Comparison of ENCODE assay signal across 10 mouse cellular contexts in the genomic region with DNA sequence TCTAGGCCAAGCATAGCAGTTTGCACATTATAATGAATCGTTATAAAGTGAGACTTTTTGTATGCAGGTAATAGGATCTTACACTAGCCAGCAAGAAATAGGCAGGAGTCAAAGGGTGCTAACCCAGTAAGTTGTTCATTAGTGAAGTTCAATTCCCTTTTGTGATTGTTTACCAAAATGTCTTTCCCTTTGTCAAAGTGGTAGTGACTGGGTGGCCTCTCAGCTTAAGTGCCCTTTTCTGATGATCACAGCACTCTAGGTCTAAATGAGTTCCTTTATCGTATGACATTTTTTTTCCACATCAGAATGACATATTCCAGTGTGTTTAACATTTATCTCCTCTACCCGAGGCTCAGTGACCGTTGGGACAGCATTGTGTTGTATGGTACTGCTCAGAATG. TPM values are rescaled to one million over a fixed set of nuclear protein-coding genes. Genes with fewer than 3 reads are reported as not detected.
DNase-seq lines count a peak whose midpoint lies in the region; ATAC-seq and TF ChIP-seq lines count a peak whose summit lies in the region.
"Had no signal": no experiment of that assay in that cellular context is flagged by ENCODE, and none has a peak within 500 bp of the region (broad histone marks: within the 10 kb centered on the region; RNA-seq: fewer than 3 reads in every experiment).

No protein-coding gene starts in this region.

- H3K4me1 ChIP-seq in heart, embryonic 15.5 days (replicated peaks): peaks cover 5% of the 10 kb centered on the region
- no peaks in the 10 kb centered on the region for H3K4me1 ChIP-seq in heart, adult 2 months (ENCODE audit: control insufficient read depth, insufficient read depth, low read length)
- H3K4me1 ChIP-seq in brown adipose tissue, adult 24 weeks (ENCODE audit: control insufficient read depth, insufficient read depth, insufficient read length, low read length): no peaks in the 10 kb centered on the region; the same call in 1 of the 2 replicates
- H3K4me1 ChIP-seq in hindbrain, embryonic 14.5 days (replicated peaks; ENCODE audit: control insufficient read depth, insufficient read depth, low read length): no peaks in the 10 kb centered on the region
- peaks cover 18% of the 10 kb centered on the region; the same call in 1 of the 2 replicates for H3K4me1 ChIP-seq in midbrain, embryonic 10.5 days

- intact Hi-C loops in heart, adult 2 months (cut with DNase I): loop anchor here (5.0 to 10.0 kb wide), 2 partner anchors 124 to 486 kb away; no protein-coding TSS in a partner anchor

- H3K4me2 ChIP-seq in heart, embryonic 15.5 days: peak overlapping the region; percentile 86
- peak overlapping the region; percentile 64 for H3K4me2 ChIP-seq in hindbrain, embryonic 14.5 days (replicated peaks)

- no peak overlapping the region for H3K27ac ChIP-seq in heart, embryonic 15.5 days
- no peak overlapping the region for H3K27ac ChIP-seq in heart, adult 2 months
- peak overlapping the region; percentile 63 for H3K27ac ChIP-seq in brown adipose tissue, adult 24 weeks (replicated peaks; ENCODE audit: low read depth, low read length)
- no peak overlapping the region for H3K27ac ChIP-seq in hindbrain, embryonic 14.5 days
- H3K27ac ChIP-seq in midbrain, embryonic 10.5 days (replicated peaks): no peak overlapping the region

- no peak for DNase-seq in heart, adult 2 months
- no peak for DNase-seq in hindbrain, embryonic 14.5 days (ENCODE audit: low spot score)
- DNase-seq in midbrain, embryonic 10.5 days (ENCODE audit: low spot score): no peak
- DNase-seq in retina, postnatal 1 day: no peak
- DNase-seq in adrenal gland, adult 2 months: no peak
- DNase-seq in lung, postnatal 36 days: no peak
- DNase-seq: adrenal gland, postnatal 25 days; lung, adult 2 months had no signal

- H3K36me3 ChIP-seq in heart, embryonic 15.5 days: no peaks in the 10 kb centered on the region
- H3K36me3 ChIP-seq in heart, adult 2 months (ENCODE audit: control insufficient read depth, insufficient read depth, low read length): no peaks in the 10 kb centered on the region
- H3K36me3 ChIP-seq in hindbrain, embryonic 14.5 days (replicated peaks; ENCODE audit: control insufficient read depth, insufficient read depth): no peaks in the 10 kb centered on the region
- H3K36me3 ChIP-seq in midbrain, embryonic 10.5 days: no peaks in the 10 kb centered on the region

- H3K79me2 ChIP-seq in heart, adult 2 months (replicated peaks; ENCODE audit: control insufficient read depth, insufficient read depth, low read length): no peaks in the 10 kb centered on the region

- H3K27me3 ChIP-seq in heart, embryonic 15.5 days: no peaks in the 10 kb centered on the region
- no peaks in the 10 kb centered on the region for H3K27me3 ChIP-seq in heart, adult 2 months (ENCODE audit: control insufficient read depth, insufficient read depth, low read length)
- no peaks in the 10 kb centered on the region for H3K27me3 ChIP-seq in hindbrain, embryonic 14.5 days (ENCODE audit: control insufficient read depth, insufficient read depth, low read length)
- peaks cover 91% of the 10 kb centered on the region for H3K27me3 ChIP-seq in midbrain, embryonic 10.5 days (ENCODE audit: low read depth, poor library complexity, severe bottlenecking)

- TF ChIP-seq CTCF in heart, adult 2 months (IDR thresholded peaks at IDR 0.05): no peak

- no peaks in the 10 kb centered on the region for H3K9me3 ChIP-seq in heart, embryonic 15.5 days (replicated peaks)
- no peaks in the 10 kb centered on the region for H3K9me3 ChIP-seq in hindbrain, embryonic 14.5 days (ENCODE audit: control insufficient read depth, low read length)
- no peaks in the 10 kb centered on the region for H3K9me3 ChIP-seq in midbrain, embryonic 10.5 days (replicated peaks)

- no peak for TF ChIP-seq EP300 in heart, adult 2 months (IDR thresholded peaks at IDR 0.05; ENCODE audit: insufficient read depth, low read depth, low read length)

- TF ChIP-seq POLR2A in heart, adult 2 months (IDR thresholded peaks at IDR 0.05; ENCODE audit: insufficient read depth, low read depth, low read length): no peak

- no peak overlapping the region for H3K9ac ChIP-seq in heart, embryonic 15.5 days
- no peak overlapping the region for H3K9ac ChIP-seq in heart, adult 2 months (ENCODE audit: low read depth, low read length)
- H3K9ac ChIP-seq in hindbrain, embryonic 14.5 days: peak overlapping the region; percentile 73

- peak overlapping the region; percentile 72 for H3K4me3 ChIP-seq in heart, embryonic 15.5 days
- H3K4me3 ChIP-seq in heart, adult 2 months: no peak overlapping the region; the same call in 1 of the 2 replicates
- H3K4me3 ChIP-seq in brown adipose tissue, adult 24 weeks (ENCODE audit: insufficient read depth, low read depth, low read length): peak overlapping the region; percentile 99
- H3K4me3 ChIP-seq in hindbrain, embryonic 14.5 days (replicated peaks; ENCODE audit: low read length): peak overlapping the region; percentile 65
- peak overlapping the region; percentile 65 for H3K4me3 ChIP-seq in midbrain, embryonic 10.5 days

- 33% methylated on average over 4 of the region's 4 CpGs for WGBS in heart, embryonic 15.5 days
- 44% methylated on average over 4 of the region's 4 CpGs for WGBS in heart, adult 2 months
- 38% methylated on average over 4 of the region's 4 CpGs for WGBS in hindbrain, embryonic 14.5 days
- WGBS in midbrain, embryonic 10.5 days: 63% methylated on average over 4 of the region's 4 CpGs

- ATAC-seq in heart, embryonic 15.5 days (replicated peaks; ENCODE audit: insufficient number of reproducible peaks, insufficient read depth, low FRiP score, low read depth): no peak
- ATAC-seq in hindbrain, embryonic 14.5 days (ENCODE audit: low FRiP score): no peak

RNA-seq across cellular contexts. Expression of a gene that starts 1.6 kb away (rescaled TPM):
- polyA plus RNA-seq in heart, embryonic 15.5 days (2015; fragmentation: Nextera tagmentation; extraction: Ambion mirVana): 128 and 154 TPM in 2 replicates
- total RNA-seq in heart, adult 2 months (2021): 100 to 1,000 TPM; 105 to 132 TPM
- 149 and 222 TPM in 2 replicates for polyA plus RNA-seq in heart, adult 2 months (2012; rRNA removed)
- 90.3 and 99.4 TPM in 2 replicates for polyA plus RNA-seq in brown adipose tissue, adult 24 weeks (2012; ENCODE audit: insufficient read depth, insufficient read length, missing spikeins)
- polyA plus RNA-seq in hindbrain, embryonic 14.5 days (2014; fragmentation: Nextera tagmentation; extraction: Ambion mirVana): 53.4 and 61.1 TPM in 2 replicates
- polyA plus RNA-seq in midbrain, embryonic 10.5 days (2016; fragmentation: Nextera tagmentation; extraction: Ambion mirVana): 21.1 and 26.9 TPM in 2 replicates
- 10 to 100 TPM; 28.9 to 34.7 TPM for total RNA-seq in adrenal gland, adult 2 months (2021)
- polyA plus RNA-seq in adrenal gland, adult 2 months (2012; rRNA removed): 5.7 and 6.5 TPM in 2 replicates
